Mouse (Mus musculus) hematopoietic stem cell, adult 5-6 weeks (primary cell): ENCODE data around the gene Hist3h2ba. TPM values are rescaled to one million over a fixed set of nuclear protein-coding genes. Genes with fewer than 3 reads are reported as not detected.

Experiments used
- ATAC-seq, 2 experiments: fragments of 125-278 bp in 1 of 2; replicated peaks in 1 of 2; 2 replicates each; pipeline ENCODE4 v1.8.0; 2016 to 2017; ENCODE audit warnings: inconsistent platforms in 2 of 2, mild to moderate bottlenecking in 2 of 2, moderate number of reproducible peaks in 2 of 2, low read depth in 1 of 2, moderate TSS enrichment in 1 of 2; ENCODE audit not compliant: low FRiP score in 2 of 2, poor library complexity in 2 of 2, severe bottlenecking in 2 of 2, insufficient read depth in 1 of 2, low TSS enrichment in 1 of 2
- total RNA-seq: library from RNA; stranded (forward); fragments of 172-1452, 232-1000 nt; gene quantifications from 2 replicates; pipeline ENCODE4 v1.2.3, GENCODE M21; 2017

Gene Hist3h2ba
- total RNA-seq, 1 experiment from 2014 or later: 2.0 TPM

DNA sequence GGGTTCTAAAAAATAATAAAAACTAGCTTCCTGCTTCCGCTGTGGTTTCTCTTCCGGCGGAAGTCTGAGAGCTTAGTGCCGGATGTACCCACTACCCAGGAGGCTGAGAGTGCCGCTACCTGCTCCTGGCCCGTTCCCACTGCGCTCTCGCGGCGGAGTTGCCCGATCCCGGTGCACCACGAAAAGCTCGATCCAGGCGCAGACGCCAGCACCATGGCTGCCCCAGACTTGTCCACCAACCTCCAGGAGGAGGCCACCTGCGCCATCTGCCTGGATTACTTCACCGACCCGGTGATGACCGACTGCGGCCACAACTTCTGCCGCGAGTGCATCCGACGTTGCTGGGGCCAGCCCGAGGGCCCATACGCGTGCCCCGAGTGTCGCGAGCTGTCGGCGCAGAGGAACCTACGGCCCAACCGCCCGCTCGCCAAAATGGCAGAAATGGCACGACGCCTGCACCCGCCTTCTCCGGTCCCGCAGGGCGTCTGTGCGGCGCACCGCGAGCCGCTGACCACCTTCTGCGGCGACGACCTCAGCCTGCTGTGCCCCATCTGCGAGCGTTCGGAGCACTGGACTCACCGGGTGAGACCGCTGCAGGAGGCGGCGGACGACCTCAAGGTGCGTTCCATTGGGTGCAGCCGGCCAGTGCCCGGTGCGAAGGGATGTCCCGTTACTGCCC is 29.4 kb downstream of the Hist3h2ba start, which contains the start of gene Trim11:
Gene Trim11, plus strand, starts transcription at position 67 of the 679 bp plus-strand sequence.
- ATAC-seq: peak; percentile 40 to 54

DNA sequence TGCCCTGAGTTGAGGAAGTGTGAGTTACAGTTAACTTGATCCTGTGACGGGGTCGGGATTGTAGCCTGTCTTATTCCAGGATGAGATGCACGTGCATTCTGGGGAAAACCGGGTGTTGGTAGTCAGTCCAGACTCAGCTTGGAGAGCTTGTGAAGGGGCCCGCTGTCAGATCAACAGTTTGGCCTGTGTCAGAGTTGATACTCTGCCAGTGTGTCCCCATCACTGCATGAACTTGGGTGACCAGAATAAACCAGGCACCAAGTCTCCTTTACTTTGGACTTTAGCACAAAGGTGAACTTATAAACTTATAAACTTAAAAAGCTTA is 29.9 kb downstream of the Hist3h2ba start:
- no peak; a peak in 1 of 4 replicates for ATAC-seq

DNA sequence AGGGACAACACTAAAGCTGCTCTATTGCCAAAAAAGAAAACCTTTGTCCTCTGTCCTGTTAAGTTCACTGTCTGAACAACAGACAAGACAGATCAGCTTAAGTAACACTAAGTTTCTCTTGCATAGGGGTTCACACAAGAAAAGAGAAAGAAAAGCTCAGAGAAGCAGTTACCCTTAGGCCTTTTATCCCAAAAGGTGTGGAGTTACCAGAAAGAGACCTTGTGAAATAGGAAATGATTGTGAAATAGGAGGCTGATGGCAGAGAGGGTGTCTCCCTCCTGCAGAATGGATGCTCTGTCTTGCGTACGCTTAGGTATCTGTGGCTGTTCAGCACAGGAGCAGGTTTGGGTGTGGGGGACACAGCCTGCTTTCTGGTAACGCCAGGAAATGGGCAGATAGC is 30.5 kb downstream of the Hist3h2ba start:
- no peak for ATAC-seq

DNA sequence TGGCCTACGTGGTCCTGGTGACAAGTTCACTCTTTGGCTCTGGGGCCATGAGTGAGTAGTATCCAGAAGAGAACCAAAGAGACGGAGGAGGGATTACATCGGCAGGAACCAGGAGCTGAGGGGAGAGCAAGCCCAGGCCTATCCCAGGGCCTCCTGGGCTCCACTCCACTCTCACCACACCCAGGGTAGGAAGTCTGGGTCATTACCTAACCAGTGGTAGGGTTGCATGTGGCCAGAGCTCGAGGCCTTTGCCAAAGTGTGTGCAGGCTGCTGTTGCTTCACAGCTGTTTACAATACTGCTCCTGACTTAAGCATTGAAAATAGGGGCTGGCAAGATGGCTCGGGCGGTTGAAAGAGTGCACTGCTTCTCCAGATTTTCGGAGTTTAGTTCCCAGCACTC is 30.9 kb downstream of the Hist3h2ba start:
- peak in 1 of 2 experiments; percentile 23; a peak in 1 of 4 replicates for ATAC-seq

DNA sequence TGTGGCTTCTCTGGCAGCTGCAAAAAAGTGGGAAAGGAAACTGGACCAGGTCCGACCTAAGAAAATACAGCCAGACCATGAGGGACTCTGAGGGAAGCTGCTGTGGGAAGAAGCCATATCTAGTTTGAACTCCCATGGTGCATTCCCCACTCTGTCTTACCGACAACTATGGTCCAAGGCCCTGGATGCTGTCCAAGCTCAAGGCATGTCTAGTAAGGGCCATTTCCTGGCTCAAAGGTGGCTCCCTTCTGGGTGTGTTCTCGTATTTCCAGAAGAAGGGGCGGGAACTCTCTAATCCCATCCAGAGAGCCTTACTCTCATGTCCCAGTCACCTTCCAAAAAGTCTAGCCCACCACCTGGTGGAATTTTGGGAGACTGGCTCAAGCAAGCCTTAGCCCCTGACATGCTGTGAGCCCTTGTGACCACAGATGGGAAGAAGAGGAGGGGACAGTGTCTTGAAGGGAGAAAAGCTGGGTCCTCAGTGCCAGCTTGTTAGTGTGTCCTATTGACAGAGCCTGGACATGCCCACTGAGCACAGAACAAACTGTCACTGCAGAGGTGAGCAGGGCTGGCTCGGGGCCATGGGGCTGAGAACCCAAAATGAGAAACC is 31.8 kb downstream of the Hist3h2ba start:
- no peak for ATAC-seq

DNA sequence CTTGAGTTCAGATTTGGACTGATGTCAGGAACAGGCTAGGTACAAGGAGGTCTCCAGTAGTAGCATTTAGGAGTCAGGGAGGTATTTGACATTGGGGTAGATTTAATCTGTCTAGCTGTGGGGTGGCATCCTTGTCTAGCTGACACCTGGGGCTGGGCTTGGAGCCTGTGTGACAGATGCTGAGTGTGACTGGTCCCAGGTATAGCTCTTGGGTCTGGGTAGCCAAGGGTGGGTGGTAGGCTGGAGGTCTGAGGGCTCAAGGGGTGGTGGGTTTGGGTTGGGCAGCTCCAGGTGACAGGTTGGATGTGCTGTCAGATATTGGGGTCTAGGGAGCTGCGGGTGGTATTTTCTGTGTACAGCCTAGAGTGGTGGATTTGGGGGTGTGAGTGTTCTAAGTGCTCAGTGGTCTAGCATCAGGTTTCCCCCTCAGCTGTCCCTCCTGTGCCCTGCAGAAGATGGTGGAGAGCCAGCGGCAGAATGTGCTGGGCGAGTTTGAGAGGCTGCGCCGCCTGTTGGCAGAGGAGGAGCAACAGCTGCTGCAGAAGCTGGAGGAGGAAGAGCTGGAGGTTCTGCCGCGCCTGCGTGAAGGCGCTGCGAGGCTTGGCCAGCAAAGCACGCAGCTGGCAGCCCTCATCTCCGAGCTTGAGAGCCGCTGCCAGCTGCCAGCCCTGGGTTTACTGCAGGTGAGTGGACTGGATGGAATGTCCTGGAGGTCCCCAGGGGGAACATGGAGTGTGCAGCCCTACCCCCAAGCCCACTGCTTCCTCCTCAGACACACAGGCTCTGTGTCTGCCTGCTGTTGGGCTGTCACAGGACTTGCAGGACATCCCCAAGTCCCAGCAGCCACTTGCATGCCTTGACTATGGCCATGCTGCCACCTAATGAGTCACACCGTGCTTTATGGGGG is 33.1 kb downstream of the Hist3h2ba start:
- ATAC-seq: peak; percentile 29 to 36; a peak in 2 of 4 replicates

DNA sequence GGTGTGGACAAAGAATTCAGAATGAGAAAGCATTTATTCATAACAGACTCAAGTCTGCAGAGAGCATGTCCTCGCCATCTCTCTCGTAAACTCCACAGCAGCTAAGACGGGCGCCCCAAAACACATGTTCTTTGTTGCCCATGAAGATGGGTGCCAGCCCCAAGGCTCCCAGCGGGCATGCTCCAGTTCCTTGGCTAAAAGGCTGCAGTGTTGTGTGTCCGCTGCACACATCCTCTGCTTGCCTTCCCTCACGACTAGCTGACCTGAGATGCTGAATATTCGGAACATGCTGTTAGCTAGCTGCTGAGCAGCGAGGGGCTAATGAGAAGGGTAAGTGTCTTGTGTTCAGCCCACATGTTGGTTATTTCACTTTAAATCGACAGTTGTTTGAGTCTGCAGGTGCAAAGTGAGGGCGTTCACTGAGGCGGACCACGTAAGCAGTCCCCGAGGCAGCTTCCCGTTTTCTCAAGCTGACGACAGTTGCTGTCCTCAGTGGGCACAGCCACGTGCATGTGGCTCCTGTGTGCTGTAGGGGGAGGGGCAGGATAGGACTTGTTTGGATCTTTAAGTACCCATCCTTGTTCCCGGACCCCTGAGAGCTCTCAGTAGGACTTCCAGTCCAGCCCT is 33.9 kb downstream of the Hist3h2ba start:
- ATAC-seq: peak; percentile 33 to 47; a peak in 3 of 4 replicates

DNA sequence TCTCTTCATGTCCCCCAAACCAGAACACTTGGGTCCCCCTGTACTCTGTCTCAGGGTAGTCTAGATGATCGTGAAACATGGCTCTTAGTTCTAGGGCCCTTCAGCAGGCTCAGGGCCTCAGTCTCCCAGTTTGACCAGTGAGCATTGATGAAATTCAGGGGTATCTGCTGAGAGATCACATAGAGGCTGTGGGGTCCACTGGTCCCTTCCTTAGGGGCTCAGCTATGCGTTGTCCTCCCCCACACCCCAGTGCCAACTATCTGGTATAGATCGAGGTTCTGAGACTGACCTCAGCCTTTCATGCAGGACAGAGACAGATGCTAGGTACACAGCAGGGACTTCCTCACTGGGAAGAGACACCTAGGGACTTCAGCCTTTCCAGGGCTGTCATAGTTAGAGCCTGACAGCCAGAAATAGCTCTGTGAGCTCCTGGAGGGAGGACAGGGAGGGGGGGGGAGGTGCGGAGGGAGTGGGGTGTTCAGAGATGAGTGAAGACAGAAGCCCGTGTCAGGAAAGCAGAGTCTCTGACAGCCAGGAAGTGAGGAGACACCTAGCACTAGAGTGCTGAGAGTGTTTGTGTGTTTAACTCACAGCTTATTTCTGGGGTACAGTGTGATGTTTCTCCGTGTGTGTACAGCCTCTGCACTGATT is 35.1 kb downstream of the Hist3h2ba start:
- ATAC-seq: no peak

DNA sequence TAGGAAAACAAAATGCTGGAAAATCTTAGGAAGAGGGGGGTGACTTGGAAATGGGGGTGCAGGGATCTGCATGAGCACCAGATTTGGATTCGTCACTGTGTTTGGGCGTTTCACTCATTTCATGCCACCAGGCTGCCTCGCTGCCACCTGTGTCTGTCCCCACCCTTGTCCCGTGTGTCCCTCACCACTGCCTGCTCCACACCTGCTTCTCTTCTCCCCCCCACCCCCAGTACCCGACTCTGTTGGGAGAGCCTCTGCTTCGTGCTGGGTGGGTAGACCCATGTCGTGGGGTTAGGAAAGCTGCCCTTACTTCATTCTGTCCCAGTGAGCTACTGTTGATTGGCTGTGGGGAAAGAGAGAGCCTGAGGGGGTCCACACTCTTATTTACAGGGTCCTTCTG is 35.9 kb downstream of the Hist3h2ba start:
- ATAC-seq: no peak

DNA sequence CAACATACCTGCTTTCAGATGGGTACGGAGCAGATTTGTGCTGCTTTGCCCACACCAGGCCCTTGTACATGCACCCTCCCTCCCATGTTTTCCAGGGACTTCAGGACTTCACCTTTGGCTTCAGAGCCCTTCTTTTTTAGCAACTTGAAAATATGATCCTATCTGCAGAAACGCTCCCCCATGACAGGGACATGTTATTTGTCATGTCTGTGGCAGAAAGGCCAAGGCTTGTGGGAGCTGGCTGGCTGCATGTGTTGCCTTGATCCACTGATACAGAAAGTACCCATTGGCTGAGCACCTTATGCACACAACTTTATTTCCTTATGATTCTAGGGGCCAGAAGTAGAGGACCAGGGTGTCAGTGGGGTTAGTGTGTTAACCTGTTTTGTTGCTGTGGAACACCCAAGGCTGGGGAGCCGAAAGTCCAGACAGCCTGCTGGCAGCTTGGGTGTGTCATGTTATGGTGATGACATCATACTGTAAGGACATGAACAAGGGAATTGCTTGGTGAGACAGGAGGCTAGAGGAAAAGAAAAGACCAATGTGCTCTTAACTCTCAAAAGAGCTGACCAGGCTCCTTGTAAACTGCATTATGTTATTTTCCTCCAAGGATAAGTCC is 36.7 kb downstream of the Hist3h2ba start:
- ATAC-seq: no peak

DNA sequence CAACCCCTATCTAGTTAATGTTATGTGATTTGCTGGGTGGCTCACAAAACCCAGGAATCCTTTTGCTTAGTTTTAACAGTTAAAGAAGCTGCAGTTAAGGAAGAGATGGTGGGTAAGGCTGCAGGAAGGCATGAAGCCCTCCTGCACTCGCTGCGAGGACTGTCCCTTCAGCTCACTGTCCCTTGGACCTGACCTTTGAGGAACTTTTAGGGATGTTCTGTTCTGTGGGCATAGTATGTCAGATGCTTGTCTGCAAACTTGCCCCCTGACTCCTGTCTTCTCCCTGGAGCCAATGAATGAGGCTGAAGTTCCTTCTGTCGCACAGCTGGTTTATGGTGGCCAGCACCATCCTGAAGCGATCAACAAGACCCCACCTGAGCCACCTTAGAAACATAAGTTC is 40.4 kb downstream of the Hist3h2ba start:
- ATAC-seq: no peak

DNA sequence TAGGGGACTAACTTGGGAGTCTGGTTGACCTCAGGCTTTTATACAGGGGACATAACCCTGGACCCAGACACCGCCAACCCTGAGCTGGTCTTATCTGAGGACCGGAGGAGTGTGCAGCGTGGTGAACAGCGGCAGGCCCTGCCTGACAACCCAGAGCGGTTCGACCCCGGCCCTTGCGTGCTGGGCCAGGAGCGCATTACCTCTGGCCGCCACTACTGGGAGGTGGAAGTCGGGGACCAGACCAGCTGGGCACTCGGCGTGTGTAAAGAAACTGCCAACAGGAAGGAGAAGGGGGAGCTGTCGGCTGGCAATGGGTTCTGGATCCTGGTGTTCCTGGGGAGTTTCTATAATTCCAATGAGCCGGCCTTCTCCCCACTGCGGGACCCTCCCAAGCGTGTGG is 41.4 kb downstream of the Hist3h2ba start:
- no peak for ATAC-seq

DNA sequence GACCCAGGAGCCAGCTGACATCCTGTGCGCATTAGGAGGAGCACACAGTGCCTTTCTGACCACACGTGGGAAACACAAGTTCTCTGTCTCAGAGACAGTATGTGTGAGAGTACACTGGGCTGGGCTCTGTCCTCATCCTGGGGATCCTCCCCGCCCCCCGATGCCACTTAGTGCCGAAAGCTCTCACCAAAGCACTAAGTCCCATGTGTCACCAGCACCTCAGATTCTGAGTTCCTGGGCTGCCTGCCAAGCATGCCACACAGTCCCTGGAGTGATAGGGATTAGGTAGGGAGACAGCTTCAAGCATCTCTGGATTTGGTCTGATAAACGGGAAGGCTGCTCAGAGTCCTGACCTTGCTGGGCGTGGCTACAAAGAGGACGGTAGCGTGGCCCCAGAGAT is 42.1 kb downstream of the Hist3h2ba start:
- ATAC-seq: no peak

DNA sequence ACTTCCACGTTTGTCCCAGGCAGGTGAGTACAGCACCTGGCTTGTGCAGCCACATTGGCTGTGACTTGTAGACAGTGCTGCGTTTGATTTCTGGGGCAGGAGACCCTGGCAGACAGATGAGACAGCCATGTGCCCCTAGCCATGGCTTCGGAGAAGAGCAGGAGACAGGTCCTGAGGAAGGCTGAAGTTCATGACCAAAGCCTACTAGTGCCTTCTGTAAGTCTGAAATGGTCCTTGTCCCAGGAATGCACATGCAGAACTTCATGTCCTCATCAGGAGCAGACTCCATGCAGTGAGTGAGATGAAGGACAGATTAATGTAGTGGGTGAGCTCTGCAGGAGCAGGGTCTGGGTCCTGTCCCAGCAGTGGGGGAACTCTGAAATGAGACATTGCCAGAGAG is 43.2 kb downstream of the Hist3h2ba start:
- ATAC-seq: no peak

DNA sequence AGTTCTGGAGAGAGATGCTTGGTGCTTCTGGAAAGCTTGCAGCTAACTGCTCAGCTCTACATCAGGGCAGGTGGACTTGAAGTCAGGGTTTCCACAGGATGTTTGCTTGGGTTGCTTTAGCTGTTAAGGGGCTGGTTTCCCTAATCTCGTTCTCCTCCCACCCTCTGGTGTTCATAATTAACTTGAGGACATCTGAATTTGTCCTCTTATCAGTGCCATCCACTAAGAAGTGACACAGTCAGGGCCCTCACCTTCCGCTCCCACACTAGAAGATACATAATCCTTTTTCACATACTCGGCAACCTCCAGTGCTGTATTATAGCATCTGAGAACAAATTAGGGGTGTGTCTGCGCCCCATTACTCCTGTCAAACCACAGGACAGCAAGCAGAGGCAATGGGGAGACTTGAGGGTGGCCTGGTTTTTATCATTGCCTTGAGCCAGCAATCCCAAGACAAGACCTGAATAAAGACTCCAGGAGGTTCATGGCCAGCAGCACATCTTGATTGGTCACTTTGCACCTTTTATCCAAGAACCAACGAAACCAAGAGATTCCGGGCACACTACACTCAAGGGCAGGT is 44.5 kb downstream of the Hist3h2ba start:
- ATAC-seq: no peak

DNA sequence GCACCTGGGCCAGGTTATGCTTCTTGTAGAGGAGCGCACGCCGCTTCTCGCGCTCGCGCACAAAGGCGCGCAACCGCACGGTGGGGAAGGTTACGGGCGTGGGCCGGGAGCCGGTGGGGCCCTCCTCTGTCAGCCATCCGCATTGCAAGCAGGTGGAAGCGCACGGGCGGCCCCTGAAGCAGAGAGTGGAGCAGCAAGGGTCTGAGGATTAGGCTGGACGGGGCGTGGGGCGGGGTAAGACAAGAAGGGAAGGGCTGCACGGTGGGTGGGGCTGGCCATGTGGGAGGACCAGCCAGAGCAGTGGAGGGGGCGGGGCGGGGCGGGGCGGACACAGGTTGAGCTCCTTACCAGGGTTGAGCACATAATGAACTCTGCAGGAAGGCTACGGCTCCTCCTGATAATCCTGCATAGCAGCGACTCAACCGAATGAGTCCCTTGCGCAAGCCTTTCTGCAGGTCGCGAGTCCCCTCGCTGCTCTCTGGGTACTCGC is 45.7 kb downstream of the Hist3h2ba start:
- peak; percentile 39 to 40; a peak in 3 of 4 replicates for ATAC-seq
